Mouse (Mus musculus) E14TG2a.4 (cell line): Measurements from ENCODE around the gene Exosc7.

Source experiments
- H3K27me3 ChIP-seq: 2 replicates; pipeline ENCODE4 v1.6.1; 2014; ENCODE audit warnings: low read length, control low read depth; ENCODE audit not compliant: insufficient read depth
- H3K36me3 ChIP-seq: 2 replicates; pipeline ENCODE4 v1.6.1; 2014; ENCODE audit warnings: low read length, control low read depth; ENCODE audit not compliant: insufficient read depth
- H3K4me1 ChIP-seq: replicated peaks from 2 replicates; pipeline ENCODE4 v1.6.1; 2014; ENCODE audit warnings: low read depth, low read length, control low read depth
- H3K4me3 ChIP-seq: replicated peaks from 2 replicates; pipeline ENCODE4 v1.5.1; 2014; ENCODE audit warnings: mild to moderate bottlenecking, low read length
- H3K9me3 ChIP-seq: 2 replicates; pipeline ENCODE4 v1.6.1; 2014; ENCODE audit warnings: low read length, control low read depth
- CTCF ChIP-seq: conservative IDR thresholded peaks from 2 replicates; pipeline ENCODE4 v1.5.1; 2014; ENCODE audit warnings: low read length
- NANOG ChIP-seq: IDR thresholded peaks from 2 replicates; pipeline ENCODE4 v1.6.1; 2014; ENCODE audit warnings: borderline replicate concordance, low read length, mixed read lengths
- POU5F1 ChIP-seq: IDR thresholded peaks from 2 replicates; pipeline ENCODE4 v1.6.1; 2014; ENCODE audit warnings: low read length, borderline replicate concordance

Exosc7 gene

DNA sequence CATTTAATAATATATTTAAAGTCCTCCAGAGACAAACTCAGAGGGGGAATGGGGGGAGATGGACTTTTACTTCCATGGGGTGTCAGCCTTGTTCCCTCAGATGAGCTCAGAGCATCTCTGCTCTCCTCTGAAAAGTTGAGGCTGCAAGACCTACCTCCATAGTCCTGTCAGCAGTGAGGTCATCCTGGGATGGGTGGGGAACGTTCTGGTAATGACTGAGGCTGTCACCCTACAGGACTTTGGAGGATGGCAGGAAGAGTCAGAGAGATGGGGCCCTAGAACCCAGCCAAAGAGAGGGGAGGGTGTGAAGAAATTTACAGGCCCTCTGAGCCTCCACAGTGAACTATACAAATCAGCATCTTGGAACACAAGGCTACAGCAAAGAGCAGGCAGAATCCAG lies 38.5 kb downstream of the Exosc7 start:
- TF ChIP-seq CTCF = no peak
- TF ChIP-seq NANOG = no peak
- Histone ChIP-seq H3K4me1 (peaks cover 3% of the 10 kb centered on the region), H3K36me3 (no peaks in the 10 kb centered on the region), H3K9me3 (peaks cover 17% of the 10 kb centered on the region), H3K27me3 (peaks cover 17% of the 10 kb centered on the region), H3K4me3 (no peak overlapping the region)

DNA sequence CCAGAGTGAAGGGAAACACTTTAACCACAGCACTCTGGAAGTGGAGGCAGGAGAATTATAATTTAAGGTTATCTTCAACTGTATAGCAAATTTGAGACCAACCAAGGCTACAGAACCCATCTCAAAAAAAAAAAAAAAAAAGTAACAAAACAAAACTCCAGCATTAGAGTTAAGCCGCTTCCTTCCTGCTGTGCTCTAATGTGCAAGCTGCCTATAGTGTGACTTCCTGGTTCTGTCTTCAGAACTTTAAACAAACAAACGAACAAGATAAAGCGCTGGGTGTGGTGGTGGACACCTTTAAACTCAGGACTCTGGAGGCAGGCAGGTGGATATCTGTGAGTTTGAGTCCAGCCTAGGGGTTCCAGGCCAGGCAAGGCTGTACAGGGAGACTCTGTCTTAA lies 39.0 kb downstream of the Exosc7 start:
- H3K27me3 ChIP-seq = peaks cover 21% of the 10 kb centered on the region
- no peaks in the 10 kb centered on the region for H3K36me3 ChIP-seq
- H3K4me1 ChIP-seq = peaks cover 8% of the 10 kb centered on the region
- H3K9me3 ChIP-seq = peaks cover 13% of the 10 kb centered on the region
- no peak for TF ChIP-seq NANOG
- TF ChIP-seq CTCF = no peak
- TF ChIP-seq POU5F1 = no peak
- no peak overlapping the region for H3K4me3 ChIP-seq

DNA sequence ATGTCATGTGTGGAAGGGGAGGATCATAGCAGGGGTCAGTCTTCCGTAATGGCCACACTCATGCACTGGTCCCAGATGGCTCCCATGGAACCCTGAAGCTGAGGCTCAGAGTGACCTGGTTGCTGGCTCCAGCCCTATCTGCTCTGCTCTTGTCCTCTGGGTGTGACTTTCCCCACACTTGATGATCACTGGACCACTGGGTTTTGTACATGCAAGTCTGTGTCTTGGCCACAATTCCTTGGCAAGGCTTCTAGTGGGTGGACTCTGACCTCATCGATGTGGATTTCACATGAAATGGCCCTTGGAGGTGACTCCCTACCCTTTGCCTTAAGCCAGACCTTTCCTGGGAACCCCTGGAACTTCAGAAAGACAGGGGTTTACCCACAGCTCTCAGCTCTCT lies 40.1 kb downstream of the Exosc7 start:
- no peak for TF ChIP-seq POU5F1
- TF ChIP-seq NANOG = no peak
- TF ChIP-seq CTCF = no peak
- peaks cover 3% of the 10 kb centered on the region for H3K9me3 ChIP-seq
- no peak overlapping the region for H3K4me3 ChIP-seq
- no peaks in the 10 kb centered on the region for H3K36me3 ChIP-seq
- H3K4me1 ChIP-seq = peaks cover 12% of the 10 kb centered on the region
- peaks cover 21% of the 10 kb centered on the region for H3K27me3 ChIP-seq

DNA sequence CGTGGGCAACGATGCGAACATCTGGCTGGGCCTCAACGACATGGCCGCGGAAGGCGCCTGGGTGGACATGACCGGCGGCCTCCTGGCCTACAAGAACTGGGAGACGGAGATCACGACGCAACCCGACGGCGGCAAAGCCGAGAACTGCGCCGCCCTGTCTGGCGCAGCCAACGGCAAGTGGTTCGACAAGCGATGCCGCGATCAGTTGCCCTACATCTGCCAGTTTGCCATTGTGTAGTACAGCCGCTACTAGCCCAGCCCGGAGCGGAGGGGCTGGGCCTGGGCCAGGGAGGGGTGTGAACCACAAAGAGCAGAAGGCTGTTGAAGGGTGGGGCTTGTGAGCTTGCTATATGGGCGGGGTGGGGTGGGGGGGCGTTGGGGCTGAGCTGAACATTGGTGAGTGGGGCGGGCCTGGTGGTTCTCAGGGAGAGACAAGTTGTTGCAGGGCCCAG lies 43.9 kb downstream of the Exosc7 start:
- Histone ChIP-seq H3K36me3 (no peaks in the 10 kb centered on the region), H3K9me3 (no peaks in the 10 kb centered on the region; the same call in 1 of the 2 replicates), H3K4me1 (peaks cover 12% of the 10 kb centered on the region), H3K4me3 (peak overlapping the region; percentile 74), H3K27me3 (peaks cover 19% of the 10 kb centered on the region)
- no peak for TF ChIP-seq POU5F1
- no peak for TF ChIP-seq NANOG
- TF ChIP-seq CTCF = no peak

DNA sequence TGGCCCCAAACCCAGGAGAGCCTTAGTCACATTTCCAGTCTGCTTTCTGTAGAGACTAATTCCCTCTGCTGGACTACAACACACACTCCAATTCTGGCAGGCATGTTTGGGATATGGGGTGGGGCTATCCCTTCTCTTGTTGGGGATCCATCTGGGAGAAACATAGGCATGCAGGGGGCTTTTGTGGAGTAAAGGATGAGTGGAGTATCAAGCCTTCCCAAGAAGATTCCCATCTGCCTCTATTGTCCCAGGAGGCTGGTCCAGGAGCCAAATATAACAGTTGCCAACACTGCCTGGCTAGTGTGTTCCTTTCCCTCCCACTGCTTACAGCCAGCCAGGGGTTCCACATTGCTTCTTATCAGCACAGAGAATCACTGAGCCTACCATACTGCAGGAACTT lies 44.7 kb downstream of the Exosc7 start:
- TF ChIP-seq NANOG (no peak), POU5F1 (no peak), CTCF (no peak)
- Histone ChIP-seq H3K27me3 (peaks cover 19% of the 10 kb centered on the region), H3K4me1 (peaks cover 12% of the 10 kb centered on the region), H3K36me3 (no peaks in the 10 kb centered on the region), H3K9me3 (no peaks in the 10 kb centered on the region; the same call in 1 of the 2 replicates), H3K4me3 (no peak overlapping the region)

DNA sequence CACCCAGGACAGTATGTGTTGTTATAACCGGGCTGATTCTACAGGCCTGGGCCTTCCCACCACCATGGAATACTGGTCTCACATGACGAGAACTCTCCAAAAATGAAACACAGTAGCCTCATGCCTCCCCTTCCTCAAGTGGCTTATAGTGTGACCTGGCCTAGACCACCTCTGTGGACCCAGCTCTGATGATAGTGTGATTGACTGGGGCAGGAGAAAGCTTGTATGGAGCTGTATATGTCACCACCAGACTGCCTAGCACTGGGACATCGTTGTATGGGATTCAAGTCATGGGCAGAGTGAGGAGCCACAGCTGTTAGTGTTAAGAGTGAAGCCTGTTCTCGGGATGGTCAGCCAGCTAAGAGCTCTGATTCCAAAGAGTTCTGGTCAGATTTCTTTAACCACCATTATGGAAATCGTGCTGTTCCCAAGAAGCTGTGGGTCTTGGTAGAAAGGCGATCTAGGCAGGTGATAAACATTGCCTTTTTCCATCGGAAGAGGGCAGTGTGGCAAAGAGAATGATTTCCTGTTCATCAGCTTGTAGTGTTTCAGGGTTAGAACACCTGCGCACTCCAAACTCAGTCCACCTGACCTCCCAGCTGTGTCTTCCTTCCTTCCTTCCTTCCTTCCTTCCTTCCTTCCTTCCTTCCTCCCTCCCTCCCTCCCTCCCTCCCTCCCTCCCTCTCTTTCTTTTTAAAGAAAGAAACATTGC lies 45.3 kb downstream of the Exosc7 start:
- no peaks in the 10 kb centered on the region for H3K36me3 ChIP-seq
- H3K27me3 ChIP-seq = peaks cover 19% of the 10 kb centered on the region
- TF ChIP-seq NANOG = no peak
- TF ChIP-seq CTCF = peak; percentile 40
- TF ChIP-seq POU5F1 = no peak
- peaks cover 12% of the 10 kb centered on the region for H3K4me1 ChIP-seq
- H3K4me3 ChIP-seq = no peak overlapping the region
- no peaks in the 10 kb centered on the region; the same call in 1 of the 2 replicates for H3K9me3 ChIP-seq

DNA sequence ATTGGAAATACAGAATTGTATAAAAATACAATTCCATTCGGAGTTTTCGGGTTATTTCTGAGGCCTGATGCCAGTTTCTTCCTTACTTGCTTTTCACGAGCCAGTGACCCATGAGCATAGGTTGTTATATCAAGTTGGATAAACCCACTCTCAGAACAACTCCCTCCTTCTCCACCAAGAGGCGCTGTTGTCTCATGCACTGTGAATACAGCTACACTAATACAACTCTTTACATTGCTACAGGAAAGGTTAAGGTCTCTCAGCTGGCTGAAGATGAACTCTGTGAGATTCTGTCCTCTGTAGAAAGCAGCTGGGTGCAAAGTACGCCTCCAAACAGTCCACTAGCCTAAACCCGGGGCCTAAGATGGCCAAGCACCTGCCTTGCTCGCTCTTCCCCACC lies 46.3 kb downstream of the Exosc7 start:
- TF ChIP-seq NANOG (no peak), CTCF (peak; percentile 65)
- H3K4me1 ChIP-seq = peaks cover 12% of the 10 kb centered on the region
- no peak overlapping the region for H3K4me3 ChIP-seq
- H3K9me3 ChIP-seq = no peaks in the 10 kb centered on the region; the same call in 1 of the 2 replicates
- peaks cover 19% of the 10 kb centered on the region for H3K27me3 ChIP-seq
- H3K36me3 ChIP-seq = no peaks in the 10 kb centered on the region

DNA sequence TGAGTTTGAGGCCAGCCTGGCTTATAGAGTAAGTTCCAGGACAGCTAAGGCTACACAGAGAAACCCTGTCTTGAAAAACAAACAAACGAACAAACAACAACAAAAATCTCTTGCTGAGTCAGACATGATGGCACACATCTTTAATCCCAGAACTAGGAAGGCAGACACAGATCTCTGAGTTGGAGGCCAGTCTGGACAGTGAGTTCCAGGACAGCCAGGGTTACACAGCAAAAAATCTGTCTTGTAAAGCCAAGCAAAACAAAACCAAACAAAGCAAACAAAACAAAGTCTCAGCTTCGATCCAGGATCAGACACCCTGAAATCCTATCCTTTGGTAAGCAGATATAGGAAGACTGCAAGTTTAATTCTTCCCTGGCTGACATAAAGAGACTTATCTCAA lies 48.8 kb downstream of the Exosc7 start:
- H3K4me1 ChIP-seq = peaks cover 6% of the 10 kb centered on the region
- TF ChIP-seq POU5F1 (no peak), NANOG (no peak), CTCF (no peak)
- no peaks in the 10 kb centered on the region for H3K36me3 ChIP-seq
- no peak overlapping the region for H3K4me3 ChIP-seq
- no peaks in the 10 kb centered on the region for H3K9me3 ChIP-seq
- H3K27me3 ChIP-seq = peaks cover 1% of the 10 kb centered on the region
